Mouse (Mus musculus) erythroblast, embryonic 14.5 days (primary cell): ENCODE data around the gene Banf2.

ENCODE experiments used
- GATA1 ChIP-seq: IDR thresholded peaks from 2 replicates; pipeline ENCODE4 v1.6.1; 2012; ENCODE audit warnings: low read length, inconsistent platforms, mixed read lengths
- TAL1 ChIP-seq: IDR thresholded peaks from 3 replicates; pipeline ENCODE4 v1.6.1; 2012; ENCODE audit warnings: low read length, inconsistent platforms, mixed read lengths

DNA sequence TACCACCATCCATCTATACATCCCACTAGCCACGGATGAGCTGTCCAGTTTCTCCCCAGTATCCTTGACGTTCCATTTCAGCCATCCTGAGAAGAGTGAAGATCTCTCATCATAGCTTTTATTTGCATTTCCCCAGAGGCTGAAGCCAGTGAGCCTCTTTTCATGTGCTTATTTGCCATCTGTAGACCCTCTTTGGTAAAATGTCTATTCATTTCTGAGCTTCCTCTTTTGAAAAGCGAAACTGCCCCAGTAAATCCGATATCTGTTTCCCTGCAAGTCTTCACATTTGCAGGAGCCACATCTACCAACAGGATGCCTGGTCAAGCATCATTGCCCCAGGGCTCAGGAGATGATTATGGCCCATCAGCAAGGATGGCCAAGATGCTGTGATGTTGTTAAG is 59.9 kb downstream of the Banf2 start:
- no peak for TF ChIP-seq GATA1
- TF ChIP-seq TAL1 = no peak
